Mouse (Mus musculus) activated CD4-positive, CD25-positive, alpha-beta regulatory T cell (primary cell): Measurements from ENCODE around the gene Crtap. TPM values are rescaled to one million over a fixed set of nuclear protein-coding genes. Genes with fewer than 3 reads are reported as not detected.

Experiments
- polyA plus RNA-seq, 2 experiments: library from polyadenylated mRNA; unstranded; fragments of 100-300 nt; shearing (Covaris generic); gene quantifications; one replicate each; pipeline ENCODE4 v1.2.1; 2017

Gene Crtap
- polyA plus RNA-seq = 10 to 100 TPM; 17.3 to 20.9 TPM

DNA sequence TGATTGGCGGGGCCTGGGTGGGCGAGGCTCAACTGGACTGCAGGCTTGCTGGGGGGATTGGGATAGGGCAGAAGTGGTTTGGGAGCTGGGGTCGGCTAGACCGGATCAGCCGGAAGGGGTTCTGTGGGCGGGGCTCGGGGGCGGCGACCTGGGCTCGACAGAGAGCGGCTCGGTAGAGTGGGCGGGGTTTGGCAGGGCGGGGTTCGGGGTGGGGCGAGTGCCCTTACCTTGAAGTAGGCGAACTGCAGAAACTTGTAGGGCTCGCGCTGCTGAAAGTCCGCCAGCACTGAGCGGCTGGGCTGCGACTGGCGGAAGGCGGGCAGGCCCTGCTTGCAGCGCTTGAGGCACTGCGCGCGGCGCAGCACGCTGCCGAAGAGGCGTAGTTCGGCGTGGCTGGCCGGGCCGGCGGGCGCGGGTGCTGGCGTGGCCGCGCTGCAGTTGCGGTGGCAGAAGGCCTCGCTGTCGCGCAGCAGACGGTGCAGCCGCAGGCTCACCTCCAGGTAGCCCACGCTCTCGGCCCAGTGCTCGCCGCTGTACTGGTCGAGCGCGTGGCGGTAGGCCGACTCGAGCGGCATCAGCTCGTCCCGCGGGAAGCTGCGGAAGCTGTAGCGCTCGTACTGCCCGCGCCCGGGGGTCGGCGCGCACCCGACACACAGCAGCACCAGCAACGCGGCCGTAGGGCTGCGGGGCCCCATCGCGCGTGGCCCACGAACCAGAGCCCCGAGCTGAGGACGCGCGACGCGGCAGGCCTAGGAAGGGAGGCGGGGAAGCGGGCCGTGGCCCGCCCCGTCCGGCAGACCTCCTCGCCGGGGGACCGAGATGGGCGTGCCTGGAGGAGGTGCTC lies at the start of gene Crtap:
Gene Crtap (minus strand): TSS at position 771 of the 844 bp plus-strand sequence.

DNA sequence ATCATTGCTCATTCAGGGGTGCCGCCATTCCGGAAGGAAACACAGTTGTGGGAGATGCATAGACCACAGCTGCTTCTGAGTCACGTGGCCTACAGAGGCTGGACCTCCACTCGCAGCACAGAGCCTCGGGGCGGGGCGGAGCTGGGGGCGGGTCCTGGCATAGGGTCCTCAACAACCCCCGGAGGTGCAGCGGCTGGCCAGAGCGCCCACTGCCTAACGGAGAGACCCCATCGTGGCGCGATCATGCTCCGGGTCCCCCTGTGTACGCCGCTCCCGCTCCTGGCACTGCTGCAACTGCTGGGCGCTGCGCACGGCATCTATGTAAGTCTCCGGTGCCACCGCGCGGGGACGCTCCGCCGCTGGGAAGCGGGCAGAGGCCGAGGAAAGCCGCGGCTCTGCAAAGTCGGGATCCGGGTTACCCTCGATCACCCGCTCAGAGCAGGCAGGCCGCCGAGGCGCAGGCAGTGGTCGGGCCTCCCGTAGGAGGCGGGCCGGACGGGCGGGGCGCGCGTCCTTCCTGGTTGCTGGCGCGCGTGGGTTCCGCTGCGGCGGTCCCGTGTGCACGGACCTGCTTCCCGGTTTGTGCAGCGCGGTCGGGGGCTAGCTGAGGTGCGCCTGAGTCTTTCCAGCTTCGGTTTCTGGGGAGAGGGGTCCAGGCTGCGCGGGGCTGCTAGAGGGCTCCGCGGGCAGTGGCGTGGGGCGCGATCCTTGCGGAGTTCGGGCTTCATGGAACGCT lies 10.6 kb upstream of the Crtap start, which contains the start of the genes Glb1 and Tmppe:
Gene Glb1 (plus strand): TSS at position 128 of the 736 bp plus-strand sequence.
Gene Tmppe (plus strand): TSS at position 157 of the 736 bp plus-strand sequence.

DNA sequence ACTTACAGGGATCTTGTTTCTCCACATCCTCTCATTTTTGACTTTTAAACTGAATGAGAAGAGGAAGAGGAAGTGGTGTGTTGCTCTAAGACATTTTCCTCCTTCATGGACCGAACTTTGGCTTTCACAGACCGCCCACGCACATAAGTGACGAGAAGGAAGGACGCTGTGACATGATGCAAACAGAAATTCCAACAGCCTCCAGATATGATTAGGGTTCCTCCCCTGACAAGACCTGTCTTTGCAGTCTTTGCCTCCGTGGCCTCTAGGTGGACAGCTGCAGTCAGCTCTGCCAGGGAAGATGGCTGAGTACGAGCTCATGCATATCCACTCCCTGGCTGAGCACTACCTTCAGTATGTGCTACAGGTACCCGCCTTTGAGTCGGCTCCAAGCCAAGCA lies 60.6 kb downstream of the Crtap start, which contains the start of gene Bcl2a1c:
Gene Bcl2a1c (plus strand): TSS at position 281 of the 400 bp plus-strand sequence.

Other genes with a start within 250 kb of the Crtap start
- 1 to 10 TPM; 3.3 to 7.3 TPM for gene Bcl2a1c, start 60.5 kb downstream of the Crtap start, polyA plus RNA-seq
- 10 to 100 TPM; 37.2 to 53.8 TPM for gene Glb1, start 10.4 kb upstream of the Crtap start, polyA plus RNA-seq
- 10 to 100 TPM; 16.1 to 20.8 TPM for gene Tmppe, start 10.4 kb upstream of the Crtap start, polyA plus RNA-seq
- gene Ccr4, start 114.2 kb upstream of the Crtap start, polyA plus RNA-seq = 10 to 100 TPM; 13.1 to 80.6 TPM
- gene C130032M10Rik, start 125.0 kb upstream of the Crtap start, polyA plus RNA-seq = not detected
- gene Trim71, start 173.7 kb upstream of the Crtap start, polyA plus RNA-seq = under 1 TPM in 1 of 2 experiments, not detected in 1; 0.12 TPM
- 10 to 100 TPM; 48.2 to 51.3 TPM for gene Cnot10, start 249.5 kb upstream of the Crtap start, polyA plus RNA-seq